Mouse (Mus musculus) liver, adult (tissue): ENCODE data around the gene Zfp62.

Source experiments
- GATA4 ChIP-seq: IDR thresholded peaks from 2 replicates; pipeline ENCODE4 v1.6.1; 2014; ENCODE audit warnings: mild to moderate bottlenecking, low read length; ENCODE audit not compliant: insufficient replicate concordance

Gene Zfp62

GRCm38 (mm10) chr11:49202071-49202470 lies 1.0 kb upstream of the Zfp62 start:
- TF ChIP-seq GATA4: no peak

GRCm38 (mm10) chr11:49202523-49203061 lies 500 bp upstream of the Zfp62 start:
- peak; percentile 44; the same call in 1 of the 2 replicates for TF ChIP-seq GATA4

- TF ChIP-seq GATA4: 0 out of 2 replicates have a peak, but pooled peaks have one; percentile 28
Observed at GRCm38 (mm10) chr11:49203771-49204497, 842 bp downstream of the Zfp62 start.

GRCm38 (mm10) chr11:49205080-49205590 lies 2.0 kb downstream of the Zfp62 start:
- no peak for TF ChIP-seq GATA4

- TF ChIP-seq GATA4: no peak
Observed at GRCm38 (mm10) chr11:49207495-49207894, 4.4 kb downstream of the Zfp62 start.

- TF ChIP-seq GATA4: no peak
Observed at GRCm38 (mm10) chr11:49212577-49212976, 9.5 kb downstream of the Zfp62 start.

- no peak for TF ChIP-seq GATA4
Observed at GRCm38 (mm10) chr11:49213505-49213904, 10.4 kb downstream of the Zfp62 start.

- no peak for TF ChIP-seq GATA4
Observed at GRCm38 (mm10) chr11:49219271-49219670, 16.2 kb downstream of the Zfp62 start.

- no peak for TF ChIP-seq GATA4
Observed at GRCm38 (mm10) chr11:49224455-49224854, 21.4 kb downstream of the Zfp62 start.

- TF ChIP-seq GATA4: no peak
Observed at GRCm38 (mm10) chr11:49232781-49233180, 29.7 kb downstream of the Zfp62 start.

GRCm38 (mm10) chr11:49235459-49236207 lies 32.5 kb downstream of the Zfp62 start:
- no peak for TF ChIP-seq GATA4

GRCm38 (mm10) chr11:49236891-49237290 lies 33.8 kb downstream of the Zfp62 start:
- no peak for TF ChIP-seq GATA4

- no peak for TF ChIP-seq GATA4
Observed at GRCm38 (mm10) chr11:49237532-49237931, 34.4 kb downstream of the Zfp62 start.

GRCm38 (mm10) chr11:49240310-49240709 lies 37.2 kb downstream of the Zfp62 start:
- TF ChIP-seq GATA4: no peak

GRCm38 (mm10) chr11:49240874-49241273 lies 37.8 kb downstream of the Zfp62 start:
- no peak for TF ChIP-seq GATA4

GRCm38 (mm10) chr11:49241471-49241870 lies 38.4 kb downstream of the Zfp62 start:
- TF ChIP-seq GATA4: peak; percentile 28; the same call in 1 of the 2 replicates

- TF ChIP-seq GATA4: no peak
Observed at GRCm38 (mm10) chr11:49242944-49243626, 40.0 kb downstream of the Zfp62 start.
